Mouse (Mus musculus) lung, postnatal 0 days (tissue): ENCODE data around the gene Fbxo6.

Experiments used
- CTCF ChIP-seq: IDR thresholded peaks from 2 replicates; pipeline ENCODE4 v1.5.1; 2016; ENCODE audit warnings: antibody characterized with exemption, mild to moderate bottlenecking
- EP300 ChIP-seq: IDR thresholded peaks from 2 replicates; pipeline ENCODE4 v1.6.1; 2016; ENCODE audit warnings: antibody characterized with exemption, mild to moderate bottlenecking, control low read depth

DNA sequence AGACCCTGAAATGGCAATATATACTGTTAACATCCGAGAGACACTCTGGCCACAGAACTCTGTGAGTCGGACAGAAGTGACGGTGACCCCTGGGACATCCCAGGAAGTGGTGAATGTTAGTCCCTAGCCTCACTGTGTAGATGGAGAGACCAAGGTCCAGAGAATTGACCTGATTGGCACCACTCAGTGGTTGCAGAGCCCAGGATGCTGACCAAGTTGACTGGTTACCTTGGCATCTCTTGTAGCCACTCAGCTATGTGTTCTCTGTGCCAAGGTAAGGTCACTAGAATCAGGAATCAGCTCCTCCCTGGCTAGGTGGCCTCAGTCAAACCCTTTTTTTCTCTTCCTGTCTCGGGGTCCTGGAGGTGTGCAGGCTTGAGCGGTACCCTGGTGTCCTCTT lies 8.2 kb downstream of the Fbxo6 start:
- TF ChIP-seq EP300 (no peak), CTCF (no peak)
